Mouse (Mus musculus) adrenal gland, postnatal 4 days (tissue): ENCODE measurements around the gene Vmn2r111. TPM values are rescaled to one million over a fixed set of nuclear protein-coding genes. Genes with fewer than 3 reads are reported as not detected.
"Not testable (repeated sequence)": the region's sequence is repeated elsewhere in the genome, so short reads cannot be mapped to it uniquely, and the experiment has no call there.

Source experiments
- DNase-seq, 2 experiments: peaks; one replicate each; pipeline ENCODE4 v3.0.0; 2021 to 2022; ENCODE audit warnings: low spot score in 2 of 2, mixed read lengths in 2 of 2
- long read RNA-seq, 2 experiments: library from polyadenylated mRNA; stranded (forward); transcript quantifications; one replicate each; pipeline ENCODE4 v2.0.0; 2021
- total RNA-seq, 2 experiments: library from RNA; stranded (reverse); gene quantifications; 2 replicates each; pipeline ENCODE4 v1.2.3; 2021

Vmn2r111 gene
- total RNA-seq = not detected
- long read RNA-seq, experiment 1 = 0 reads
- long read RNA-seq, experiment 2 = 0 reads

DNA sequence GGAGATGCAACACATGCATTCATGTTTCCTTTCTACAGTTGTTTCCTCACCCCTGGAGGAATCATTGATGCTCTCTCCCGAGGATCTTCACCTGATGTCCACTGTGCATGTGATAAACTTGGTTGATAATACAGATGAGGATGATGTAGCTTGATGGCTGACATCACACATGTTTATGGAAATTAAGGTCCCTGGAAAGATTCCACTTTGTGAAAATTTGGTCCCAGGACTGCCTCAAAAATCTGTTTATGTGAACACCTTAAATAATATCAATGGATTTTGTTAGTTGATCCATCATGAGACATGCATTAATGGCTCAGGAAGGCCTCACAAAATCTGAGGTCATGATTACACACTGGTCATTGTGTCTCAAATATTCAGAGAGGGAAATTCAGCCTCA lies at the start of gene Vmn2r111:
Gene Vmn2r111, minus strand, starts transcription at position 101 of the 400 bp plus-strand sequence.
- not testable (repeated sequence) for DNase-seq

DNA sequence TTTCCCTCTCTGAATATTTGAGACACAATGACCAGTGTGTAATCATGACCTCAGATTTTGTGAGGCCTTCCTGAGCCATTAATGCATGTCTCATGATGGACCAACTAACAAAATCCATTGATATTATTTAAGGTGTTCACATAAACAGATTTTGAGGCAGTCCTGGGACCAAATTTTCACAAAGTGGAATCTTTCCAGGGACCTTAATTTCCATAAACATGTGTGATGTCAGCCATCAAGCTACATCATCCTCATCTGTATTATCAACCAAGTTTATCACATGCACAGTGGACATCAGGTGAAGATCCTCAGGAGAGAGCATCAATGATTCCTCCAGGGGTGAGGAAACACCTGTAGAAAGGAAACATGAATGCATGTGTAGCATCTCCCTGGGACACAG lies 27.4 kb upstream of the Vmn2r111 start, which contains the start of gene Vmn2r112:
Gene Vmn2r112, plus strand, starts transcription at position 301 of the 400 bp plus-strand sequence.
- DNase-seq = not testable (repeated sequence)

DNA sequence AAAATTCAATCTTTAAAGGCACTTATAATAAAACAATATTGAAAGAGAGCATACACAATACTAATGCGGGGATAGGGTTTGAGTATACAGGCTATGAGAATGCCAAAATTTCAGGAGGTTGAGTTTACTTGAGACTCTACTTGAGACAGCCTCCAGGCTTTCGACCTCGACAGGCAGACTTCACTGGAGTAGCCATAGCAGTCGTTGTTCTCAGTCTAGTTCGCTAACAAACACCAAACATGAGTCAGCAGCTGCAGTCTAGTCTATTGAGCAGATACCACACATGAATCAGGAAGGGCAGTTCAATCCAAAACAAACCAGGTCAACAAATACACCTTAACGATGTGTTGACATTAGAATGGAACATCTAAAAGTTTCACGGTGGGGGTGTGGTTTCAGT lies 52.8 kb downstream of the Vmn2r111 start:
- DNase-seq = not testable (repeated sequence)

DNA sequence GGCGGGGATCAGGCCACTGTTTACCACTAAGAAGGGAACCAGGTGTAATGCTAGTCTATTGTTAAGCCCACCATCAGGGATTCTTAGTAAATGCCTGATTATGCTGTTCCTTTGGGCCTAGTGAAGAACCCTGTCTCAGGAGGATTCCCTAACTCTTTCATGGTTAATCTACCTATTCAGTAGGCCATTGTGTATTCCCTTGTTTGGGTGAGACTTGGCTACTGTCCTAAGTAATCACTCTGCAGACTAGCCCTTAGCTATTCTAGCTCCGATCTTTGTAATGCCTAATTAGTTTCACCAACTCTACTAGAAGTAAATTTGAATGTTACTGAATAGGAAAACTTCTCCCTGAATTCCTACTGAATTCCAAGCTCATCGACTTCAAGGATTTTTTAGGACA lies 53.2 kb downstream of the Vmn2r111 start:
- DNase-seq = not testable (repeated sequence)

DNA sequence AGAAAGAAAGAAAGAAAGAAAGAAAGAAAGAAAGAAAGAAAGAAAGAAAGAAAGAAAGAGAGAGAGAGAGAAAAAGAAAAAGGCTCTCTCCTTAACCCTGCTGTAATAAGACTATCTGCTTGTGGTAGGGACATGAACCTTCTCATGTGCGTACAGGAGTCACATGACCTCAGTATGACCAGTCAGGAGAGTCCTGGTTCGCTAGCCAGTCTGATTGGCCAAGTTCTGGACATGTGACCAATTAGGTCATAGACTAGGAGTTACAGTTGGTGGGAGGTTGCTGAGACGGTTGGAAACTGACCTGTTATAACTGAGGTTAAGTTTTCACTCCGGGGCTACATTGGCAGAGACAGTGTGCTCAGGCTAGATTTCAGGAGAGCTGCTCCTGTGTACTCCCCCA lies 76.2 kb downstream of the Vmn2r111 start:
- DNase-seq = no peak

Other genes with a start within 250 kb of the Vmn2r111 start
- gene Zfp944, start 212.1 kb downstream of the Vmn2r111 start, total RNA-seq = 1 to 10 TPM; 8.2 to 9.9 TPM
- 10 to 100 TPM; 10.9 to 11.1 TPM for gene Zfp758, start 212.0 kb downstream of the Vmn2r111 start, total RNA-seq
- gene Zfp946, start 149.3 kb downstream of the Vmn2r111 start, total RNA-seq = 10 to 100 TPM in 1 of 2 experiments, 1 to 10 TPM in 1; 9.4 to 12.0 TPM
- gene Vmn2r112, start 27.5 kb upstream of the Vmn2r111 start, total RNA-seq = not detected